Mouse (Mus musculus) kidney, adult 8-10 months (tissue): ENCODE data around the gene Rnft2.

Experiments
- DNase-seq, 2 experiments: peaks; one replicate each; pipeline ENCODE4 v3.0.0; 2022

The Rnft2 gene

GRCm38 (mm10) chr5:118247378-118247777 lies 2.5 kb upstream of the Rnft2 start:
- DNase-seq, result no peak

- DNase-seq, result no peak
Observed at GRCm38 (mm10) chr5:118245606-118246308, 841 bp upstream of the Rnft2 start.

- no peak for DNase-seq
Observed at GRCm38 (mm10) chr5:118239671-118240070, 5.2 kb downstream of the Rnft2 start.

GRCm38 (mm10) chr5:118236891-118237290 lies 8.0 kb downstream of the Rnft2 start:
- DNase-seq, result no peak

- no peak for DNase-seq
Observed at GRCm38 (mm10) chr5:118230071-118230611, 14.8 kb downstream of the Rnft2 start.

GRCm38 (mm10) chr5:118223142-118223757 lies 21.7 kb downstream of the Rnft2 start:
- DNase-seq, result no peak

- DNase-seq, result no peak
Observed at GRCm38 (mm10) chr5:118217410-118217809, 27.5 kb downstream of the Rnft2 start.

- peak; percentile 19 to 29 for DNase-seq
Observed at GRCm38 (mm10) chr5:118214418-118215154, 30.3 kb downstream of the Rnft2 start.

GRCm38 (mm10) chr5:118214012-118214411 lies 30.9 kb downstream of the Rnft2 start:
- DNase-seq, result no peak

GRCm38 (mm10) chr5:118205852-118206251 lies 39.1 kb downstream of the Rnft2 start:
- DNase-seq, result no peak

- peak in 1 of 2 experiments; percentile 4 for DNase-seq
Observed at GRCm38 (mm10) chr5:118204675-118205440, 40.1 kb downstream of the Rnft2 start.

GRCm38 (mm10) chr5:118199670-118200069 lies 45.2 kb downstream of the Rnft2 start:
- DNase-seq, result no peak

- no peak for DNase-seq
Observed at GRCm38 (mm10) chr5:118197421-118197820, 47.5 kb downstream of the Rnft2 start.

- no peak for DNase-seq
Observed at GRCm38 (mm10) chr5:118192221-118192620, 52.7 kb downstream of the Rnft2 start.

GRCm38 (mm10) chr5:118190491-118190890 lies 54.4 kb downstream of the Rnft2 start:
- DNase-seq, result no peak

GRCm38 (mm10) chr5:118188356-118188755 lies 56.6 kb downstream of the Rnft2 start:
- DNase-seq, result no peak

- DNase-seq, result no peak
Observed at GRCm38 (mm10) chr5:118186903-118187633, 57.8 kb downstream of the Rnft2 start.

- DNase-seq, result no peak
Observed at GRCm38 (mm10) chr5:118177640-118178039, 67.3 kb downstream of the Rnft2 start.

GRCm38 (mm10) chr5:118175137-118175536 lies 69.8 kb downstream of the Rnft2 start:
- DNase-seq, result no peak

- no peak for DNase-seq
Observed at GRCm38 (mm10) chr5:118174310-118175009, 70.5 kb downstream of the Rnft2 start.

- DNase-seq, result no peak
Observed at GRCm38 (mm10) chr5:118172078-118172723, 72.7 kb downstream of the Rnft2 start.
